Comparison of ENCODE assay signal across 23 mouse cellular contexts in genomic region chr13:34737968-34738698, GRCm38 (mm10). TPM values are rescaled to one million over a fixed set of nuclear protein-coding genes. Genes with fewer than 3 reads are reported as not detected.
DNase-seq lines count a peak whose midpoint lies in the region; ATAC-seq and TF ChIP-seq lines count a peak whose summit lies in the region.
"Had no signal": no experiment of that assay in that cellular context is flagged by ENCODE, and none has a peak within 500 bp of the region (broad histone marks: within the 10 kb centered on the region; RNA-seq: fewer than 3 reads in every experiment).

No protein-coding gene starts in this region.

- 57% methylated on average over 7 of the region's 7 CpGs for WGBS in heart, embryonic 13.5 days
- 56% methylated on average over 7 of the region's 7 CpGs for WGBS in lung, embryonic 14.5 days

- H3K4me2 ChIP-seq in heart, embryonic 13.5 days: no peak overlapping the region
- no peak overlapping the region for H3K4me2 ChIP-seq in lung, embryonic 14.5 days
- H3K4me2 ChIP-seq: liver, embryonic 13.5 days had no signal

- H3K4me3 ChIP-seq in heart, embryonic 13.5 days: no peak overlapping the region
- H3K4me3 ChIP-seq in lung, embryonic 14.5 days (ENCODE audit: low read depth, low read length): no peak overlapping the region
- H3K4me3 ChIP-seq: erythroblast, embryonic 14.5 days; liver, embryonic 13.5 days; megakaryocyte, embryonic 14.5 days had no signal

- H3K9me3 ChIP-seq in heart, embryonic 13.5 days: no peaks in the 10 kb centered on the region
- H3K9me3 ChIP-seq in lung, embryonic 14.5 days (ENCODE audit: low read depth, low read length): no peaks in the 10 kb centered on the region
- H3K9me3 ChIP-seq: liver, embryonic 13.5 days; megakaryocyte, embryonic 14.5 days had no signal

- DNase-seq in heart, postnatal 14 days: no peak
- peak; percentile 45 for DNase-seq in lung, embryonic 14.5 days
- no peak for DNase-seq in lung, adult 18-20 months
- peak; percentile 25 to 34 for DNase-seq in B cell, adult 2 months
- DNase-seq in embryo, embryonic 11 days: no peak
- DNase-seq in frontal cortex, postnatal 14 days (ENCODE audit: low spot score in 2 of 2): no peak
- DNase-seq: adrenal gland, postnatal 25 days; cerebellum, adult 9-11 months; gastrocnemius, postnatal 25 days; kidney, postnatal 14 days; liver, embryonic 13.5 days; thymus, postnatal 14 days had no signal

- TF ChIP-seq CTCF in lung, embryonic 14.5 days (IDR thresholded peaks at IDR 0.05; ENCODE audit: low read depth): no peak

- no peaks in the 10 kb centered on the region for H3K27me3 ChIP-seq in heart, embryonic 13.5 days (replicated peaks)
- H3K27me3 ChIP-seq in lung, embryonic 14.5 days (ENCODE audit: insufficient read depth, low read length): no peaks in the 10 kb centered on the region
- H3K27me3 ChIP-seq: liver, embryonic 13.5 days; megakaryocyte, embryonic 14.5 days had no signal

- H3K4me1 ChIP-seq in heart, embryonic 13.5 days: peaks cover 42% of the 10 kb centered on the region
- peaks cover 2% of the 10 kb centered on the region; the same call in 1 of the 2 replicates for H3K4me1 ChIP-seq in lung, embryonic 14.5 days (ENCODE audit: insufficient read depth)

- H3K9ac ChIP-seq in heart, embryonic 13.5 days: no peak overlapping the region
- H3K9ac ChIP-seq in lung, embryonic 14.5 days: no peak overlapping the region
- H3K9ac ChIP-seq: liver, embryonic 13.5 days had no signal

- intact Hi-C loops in heart, postnatal 14 days (cut with DNase I): no loop called here

- ATAC-seq in heart, embryonic 13.5 days (ENCODE audit: extremely low read depth, insufficient number of reproducible peaks, low FRiP score, low TSS enrichment): no peak
- ATAC-seq in lung, embryonic 14.5 days (ENCODE audit: insufficient read depth): no peak; the same call in 1 of the 2 replicates
- peak; percentile 32 for ATAC-seq in common myeloid progenitor, adult 5-6 weeks (replicated peaks; ENCODE audit: low read depth, poor library complexity, severe bottlenecking)
- ATAC-seq: CD4-positive, CD25-positive, alpha-beta regulatory T cell, adult 4 months had no signal

- no peaks in the 10 kb centered on the region for H3K36me3 ChIP-seq in heart, embryonic 13.5 days
- H3K36me3 ChIP-seq in lung, embryonic 14.5 days (ENCODE audit: insufficient read depth): no peaks in the 10 kb centered on the region
- H3K36me3 ChIP-seq: liver, embryonic 13.5 days had no signal

- peak overlapping the region; percentile 53 for H3K27ac ChIP-seq in heart, embryonic 13.5 days (replicated peaks)
- H3K27ac ChIP-seq in lung, embryonic 14.5 days (ENCODE audit: low read depth): no peak overlapping the region
- H3K27ac ChIP-seq: liver, embryonic 13.5 days had no signal

RNA-seq across cellular contexts. Expression of gene Fam50b, which starts 3.5 kb away (rescaled TPM):
- not detected in 2 replicates for polyA plus RNA-seq in heart, embryonic 13.5 days (2015; fragmentation: Nextera tagmentation; extraction: Ambion mirVana)
- not detected for total RNA-seq in heart, postnatal 14 days (2021)
- polyA plus RNA-seq in lung, embryonic 14.5 days (2014; fragmentation: Nextera tagmentation; extraction: Ambion mirVana): 0.15 TPM in 1 of 2 replicates, not detected in the other
- not detected in 2 replicates for total RNA-seq in common myeloid progenitor, adult 5-6 weeks (2017)
- total RNA-seq: adrenal gland, postnatal 25 days; gastrocnemius, postnatal 25 days; heart, postnatal 25 days; layer of hippocampus, postnatal 10 days; left cerebral cortex, postnatal 25 days had no signal
- polyA plus RNA-seq: CD4-positive, CD25-positive, alpha-beta regulatory T cell, adult 4 months; erythroblast, embryonic 14.5 days; frontal cortex, adult 2 months; liver, embryonic 13.5 days; neural tube, embryonic 14.5 days; stomach, embryonic 14.5 days had no signal

Comparison
In these comparisons a context has a peak if more than half of its experiments do, and no peak if none do; other contexts are left out.
1. DNase-seq: peak in lung, embryonic 14.5 days (single experiment) and B cell, adult 2 months (2 of 2); none in heart, postnatal 14 days (0 of 2), lung, adult 18-20 months (0 of 2), embryo, embryonic 11 days (single experiment) and frontal cortex, postnatal 14 days (0 of 2).